Mouse (Mus musculus) left cerebral cortex, adult 18-20 months (tissue): ENCODE results near the gene Osbpl10. TPM values are rescaled to one million over a fixed set of nuclear protein-coding genes. Genes with fewer than 3 reads are reported as not detected.

Experiments used
- DNase-seq, 2 experiments: peaks; one replicate each; pipeline ENCODE4 v3.0.0; 2021 to 2022; ENCODE audit warnings: low spot score in 2 of 2, mixed read lengths in 1 of 2
- total RNA-seq, 2 experiments: library from RNA; stranded (reverse); gene quantifications; 2 replicates each; pipeline ENCODE4 v1.2.3; 2021

Osbpl10 gene
- total RNA-seq, 2 experiments from 2014 or later: 48.5 to 48.9 TPM

DNA sequence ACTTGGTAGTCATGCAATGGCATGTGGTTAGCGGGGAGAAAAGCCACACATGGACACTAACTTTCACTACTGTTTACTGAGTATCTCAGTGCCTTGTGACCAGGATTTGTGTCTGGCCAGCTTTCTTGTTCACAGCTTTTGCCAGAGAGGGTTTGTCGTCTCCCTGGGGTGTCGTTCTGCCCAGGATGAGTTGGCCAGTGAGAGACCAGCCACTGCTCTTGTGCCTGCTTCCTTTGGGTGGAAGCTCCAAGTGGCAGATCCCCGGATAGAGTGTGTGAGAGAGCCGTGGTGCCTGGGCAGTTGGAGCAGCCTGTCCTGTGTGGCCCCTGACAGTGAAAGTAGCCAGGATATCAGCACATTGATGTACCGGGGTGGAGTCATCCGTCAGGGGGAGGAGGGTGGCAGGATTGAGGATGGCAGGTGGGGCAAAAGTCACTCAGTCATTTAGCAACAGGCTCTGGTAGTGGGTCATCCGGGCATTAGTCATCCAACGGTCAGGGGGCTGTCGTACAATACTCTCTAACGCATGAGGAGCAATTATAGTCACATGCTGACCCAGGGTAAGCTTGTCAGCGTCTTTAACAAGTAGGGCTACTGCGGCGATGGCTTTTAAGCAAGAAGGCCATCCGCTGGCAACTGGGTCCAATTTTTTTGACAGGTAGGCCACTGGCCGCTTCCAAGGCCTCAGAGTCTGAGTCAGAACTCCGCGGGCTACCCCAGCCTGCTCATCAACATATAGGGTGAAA is 170.8 kb downstream of the Osbpl10 start:
- DNase-seq: no peak

DNA sequence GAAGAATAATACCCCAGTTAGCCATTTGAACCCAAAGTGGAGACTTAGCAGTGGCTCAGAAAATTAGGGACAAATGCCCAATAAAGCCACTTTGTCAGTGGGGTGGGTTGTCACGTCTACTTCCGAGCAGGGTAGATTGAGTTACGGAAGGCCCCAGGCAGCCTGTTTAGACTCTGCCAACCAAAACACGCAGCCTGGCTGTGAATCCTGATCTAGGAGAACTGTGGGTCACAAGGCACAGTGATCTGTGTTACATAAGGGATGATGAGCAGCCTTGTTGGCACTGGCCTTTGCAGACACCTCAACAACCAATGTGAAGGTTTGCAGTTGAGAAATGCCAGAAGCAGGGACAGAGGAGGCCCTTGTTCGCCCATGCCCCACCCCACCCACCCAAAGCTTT is 183.2 kb downstream of the Osbpl10 start:
- DNase-seq: peak in 1 of 2 experiments; percentile 33

DNA sequence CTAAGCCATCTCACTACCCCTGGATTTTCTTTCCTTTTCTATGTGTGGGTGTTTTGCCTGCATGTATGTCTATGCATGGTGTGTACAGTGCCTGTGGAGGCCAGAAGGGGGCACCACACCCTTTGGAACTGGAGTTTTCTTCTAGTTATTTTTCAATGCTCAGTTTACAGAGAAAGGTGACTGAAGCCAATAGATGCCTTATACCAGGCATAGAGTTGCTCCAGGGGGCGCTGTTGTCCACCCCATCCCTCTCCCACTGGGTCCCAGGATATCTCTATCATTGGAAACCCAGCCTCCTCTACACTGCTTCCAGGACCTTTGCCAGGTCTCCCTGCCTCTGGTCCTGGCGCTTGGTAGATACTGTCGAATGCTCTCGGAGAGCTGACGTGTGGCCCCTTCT is 184.7 kb downstream of the Osbpl10 start:
- peak; percentile 20 to 34 for DNase-seq

DNA sequence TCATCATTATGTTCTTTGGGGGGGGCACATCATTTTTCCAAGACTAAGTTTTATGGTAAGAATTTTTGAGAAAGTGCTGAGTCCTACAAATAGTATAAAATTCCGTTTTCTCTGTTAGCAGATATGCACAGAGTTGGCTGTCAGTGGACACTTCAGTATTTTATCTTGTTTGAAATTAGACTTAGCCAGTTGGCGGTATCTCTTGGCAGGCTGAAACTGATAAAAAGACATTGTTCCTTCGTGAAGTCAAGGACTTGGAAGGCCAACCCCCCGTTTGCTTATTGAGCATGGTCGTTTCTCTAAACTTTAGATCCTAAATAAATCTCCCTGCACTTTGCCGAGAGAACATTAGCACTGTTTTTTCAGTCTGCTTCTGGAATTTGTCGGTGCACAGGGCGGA is 185.3 kb downstream of the Osbpl10 start:
- no peak for DNase-seq

DNA sequence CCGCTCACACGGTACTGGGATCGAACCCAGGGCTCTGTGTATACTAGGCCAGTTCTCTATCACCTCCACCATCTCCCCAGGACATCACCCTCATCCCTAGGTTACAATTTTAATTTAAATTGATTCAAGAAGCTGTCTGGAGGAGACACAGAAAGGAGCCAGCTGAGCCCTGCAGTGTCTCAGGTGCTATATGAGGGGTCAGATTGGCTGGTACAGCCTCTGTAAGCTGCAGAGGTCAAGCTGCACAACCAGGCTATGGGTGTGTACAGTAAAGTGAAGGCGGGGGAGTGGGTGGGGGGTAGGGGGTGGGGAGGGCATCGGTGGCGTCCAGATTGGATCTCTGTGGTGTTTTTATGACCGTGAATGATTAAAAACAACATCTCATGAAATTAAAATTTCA is 186.0 kb downstream of the Osbpl10 start:
- DNase-seq: no peak

DNA sequence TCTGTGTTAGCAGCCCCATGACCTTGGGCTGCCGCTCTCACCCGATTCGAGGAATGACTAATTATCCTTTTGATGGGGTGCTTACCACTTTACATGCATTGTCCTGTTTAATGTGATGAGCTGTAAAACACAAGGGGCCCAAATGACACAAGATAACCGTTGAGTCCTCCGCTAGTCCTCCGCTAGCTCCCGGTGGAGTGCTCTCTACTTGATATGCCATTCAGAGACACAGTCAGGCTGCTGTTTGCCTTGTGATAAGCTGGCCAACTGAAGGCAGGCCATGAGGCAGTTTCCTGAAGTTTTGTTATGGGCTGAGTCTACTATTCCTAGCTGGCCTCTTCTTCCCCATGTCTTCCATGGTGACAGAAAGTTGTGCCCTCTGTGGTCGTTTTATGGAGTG is 187.6 kb downstream of the Osbpl10 start:
- DNase-seq: no peak

DNA sequence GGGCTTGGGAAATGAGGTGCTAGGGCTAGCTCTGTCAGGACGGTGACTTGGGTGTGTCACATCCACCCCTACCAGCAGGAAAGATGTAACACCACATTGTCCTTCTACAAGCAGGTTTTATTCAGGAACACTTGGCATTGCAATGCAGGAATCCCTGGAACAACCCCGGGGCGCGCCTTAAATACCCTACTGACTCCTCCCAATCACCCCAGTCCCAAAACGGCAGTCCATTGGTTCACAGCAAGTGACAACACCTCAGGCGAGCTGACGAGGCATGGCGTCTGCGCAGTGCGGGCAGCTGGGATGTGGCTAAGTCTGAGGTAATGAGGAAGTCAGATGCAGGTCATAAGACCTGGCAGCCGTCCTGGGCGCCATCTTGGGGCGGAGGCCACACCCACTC is 191.2 kb downstream of the Osbpl10 start:
- no peak for DNase-seq

DNA sequence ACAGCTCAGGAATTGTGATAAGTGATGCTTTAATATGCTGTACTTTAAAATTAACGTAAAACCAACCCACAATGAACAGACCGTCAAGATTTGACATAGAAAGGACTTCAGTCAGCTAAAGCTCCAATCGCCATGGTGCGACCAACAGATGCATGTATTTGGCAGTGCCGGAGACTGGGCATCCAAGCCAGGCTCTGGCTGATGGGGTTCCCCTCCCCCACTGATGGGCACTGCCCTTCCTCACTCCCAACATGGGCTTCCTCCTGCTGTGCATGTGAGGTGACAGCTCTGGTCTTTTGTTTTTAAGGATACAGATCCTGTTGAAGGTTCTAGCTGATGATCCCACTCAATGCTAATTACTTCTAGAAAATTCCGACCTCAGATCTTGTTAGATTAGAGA is 193.7 kb downstream of the Osbpl10 start:
- DNase-seq: no peak

DNA sequence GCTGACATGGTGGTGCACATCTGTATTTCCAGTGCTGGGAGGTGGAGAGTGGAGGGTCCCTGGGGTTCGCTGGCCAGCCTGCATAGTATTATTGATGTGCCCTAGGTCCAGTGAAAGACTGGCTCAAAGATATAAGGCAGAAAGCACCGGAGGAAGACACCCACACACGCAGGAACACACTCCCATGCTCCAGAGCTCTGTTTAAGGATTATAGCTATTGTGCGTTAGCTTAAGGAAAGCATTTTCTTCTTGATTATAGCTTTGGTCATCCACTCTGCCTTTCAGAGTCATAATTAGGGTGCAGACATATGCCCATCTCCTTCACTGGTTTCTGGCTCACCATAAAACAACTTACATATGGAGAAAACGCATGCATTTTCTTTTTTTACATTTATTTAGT is 200.8 kb downstream of the Osbpl10 start:
- no peak for DNase-seq

DNA sequence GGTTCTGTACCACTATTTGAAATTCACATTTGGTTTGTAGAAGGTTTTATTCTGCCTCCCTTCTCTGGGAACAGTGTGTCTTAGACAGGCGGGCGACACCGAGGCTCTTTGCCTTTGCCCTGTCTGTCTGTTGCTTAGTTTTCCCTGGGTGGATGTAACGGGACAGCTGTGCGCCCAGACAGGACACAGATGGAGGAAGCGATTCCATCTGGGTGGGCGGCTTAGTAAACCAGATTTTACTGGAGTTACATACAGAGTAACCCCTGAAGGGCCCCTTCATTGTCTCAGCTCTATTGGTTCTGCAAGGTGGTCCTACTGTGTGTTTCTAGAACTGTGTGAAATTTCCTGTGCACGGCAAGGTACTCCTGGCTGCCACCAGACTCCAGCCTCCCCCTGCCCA is 201.6 kb downstream of the Osbpl10 start:
- DNase-seq: no peak

DNA sequence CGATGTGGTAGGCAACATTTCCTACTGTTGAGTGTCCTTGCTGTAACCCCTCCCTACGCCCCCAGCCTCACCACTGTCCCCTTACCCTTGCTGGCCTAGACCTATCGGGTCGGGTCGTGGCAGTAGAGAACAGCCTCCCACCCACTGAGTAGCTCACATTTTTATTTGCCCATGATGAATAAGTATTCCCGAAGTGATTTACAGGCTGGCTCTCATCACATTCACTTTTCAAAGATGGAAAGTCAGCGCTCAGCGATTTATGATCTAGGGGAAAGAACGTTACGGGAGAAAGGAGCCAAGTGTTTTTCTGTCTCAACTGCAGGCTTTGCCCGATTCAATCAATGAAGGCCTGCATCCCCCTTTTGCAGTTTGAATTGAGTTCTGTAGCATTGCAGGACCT is 208.0 kb downstream of the Osbpl10 start:
- no peak for DNase-seq

DNA sequence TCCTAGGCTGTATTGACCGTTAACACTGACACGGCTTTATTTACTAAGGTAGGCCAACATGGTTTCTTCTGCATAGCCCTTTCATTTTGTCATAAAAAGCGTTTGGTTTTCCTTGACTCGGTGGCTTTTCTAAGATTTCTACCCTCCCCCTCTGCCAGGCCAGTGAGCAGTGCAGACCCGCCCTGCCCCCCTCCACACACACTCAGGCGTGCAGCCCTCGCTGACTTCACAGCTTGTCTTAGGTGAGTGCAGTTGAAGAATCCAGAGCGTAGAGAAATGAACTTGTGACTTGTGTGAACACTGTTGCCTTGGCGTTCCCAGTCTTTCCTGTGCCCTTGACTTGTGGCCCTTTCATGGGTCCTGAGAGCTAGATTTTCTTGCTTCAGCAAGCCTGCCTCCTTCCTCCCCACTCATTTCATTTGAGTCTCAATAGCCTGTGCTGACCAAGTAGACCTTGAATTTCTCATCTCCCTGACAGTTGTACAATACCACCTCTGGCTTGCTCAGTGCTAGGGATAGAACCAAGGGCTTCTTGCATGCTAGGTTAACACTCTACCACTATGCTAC is 212.1 kb downstream of the Osbpl10 start:
- no peak for DNase-seq

DNA sequence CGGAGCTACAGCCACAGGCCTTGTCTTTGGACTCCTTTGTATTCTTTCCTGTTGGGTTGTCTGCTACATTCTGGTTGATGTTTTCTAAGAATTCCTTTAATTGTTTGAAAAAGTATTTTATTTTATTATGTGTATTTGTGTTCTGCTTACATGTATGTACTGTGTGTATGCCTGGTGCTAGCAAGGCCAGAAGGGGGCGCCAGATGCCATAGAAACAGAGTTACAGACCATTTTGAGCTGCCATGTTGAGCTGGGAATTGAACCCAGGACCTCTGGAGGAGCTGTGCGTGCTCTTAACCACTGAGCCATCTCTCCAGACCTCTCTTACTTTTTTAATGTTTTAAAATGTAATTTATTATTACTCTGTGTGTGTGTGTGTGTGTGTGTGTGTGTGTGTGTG is 214.5 kb downstream of the Osbpl10 start:
- no peak for DNase-seq

DNA sequence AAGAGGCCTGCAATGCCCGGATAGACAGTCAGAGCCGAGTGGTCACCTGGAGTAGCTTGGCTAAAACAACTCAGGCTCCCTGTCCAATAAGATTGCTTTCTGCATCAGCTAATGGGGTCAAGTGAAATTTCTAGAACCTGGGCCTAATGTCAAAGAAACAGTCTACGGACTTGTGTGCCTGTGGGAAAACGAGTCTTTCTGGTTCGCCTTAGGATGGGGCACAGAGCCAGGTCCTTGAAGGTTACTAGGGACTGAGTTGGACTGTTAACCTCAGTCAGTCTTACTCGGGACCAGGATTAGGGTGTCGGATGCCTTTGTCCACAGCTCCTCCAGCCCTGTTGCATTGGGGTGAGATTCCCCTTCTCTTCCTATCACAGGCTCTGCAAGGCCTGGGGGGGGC is 218.7 kb downstream of the Osbpl10 start:
- no peak for DNase-seq

DNA sequence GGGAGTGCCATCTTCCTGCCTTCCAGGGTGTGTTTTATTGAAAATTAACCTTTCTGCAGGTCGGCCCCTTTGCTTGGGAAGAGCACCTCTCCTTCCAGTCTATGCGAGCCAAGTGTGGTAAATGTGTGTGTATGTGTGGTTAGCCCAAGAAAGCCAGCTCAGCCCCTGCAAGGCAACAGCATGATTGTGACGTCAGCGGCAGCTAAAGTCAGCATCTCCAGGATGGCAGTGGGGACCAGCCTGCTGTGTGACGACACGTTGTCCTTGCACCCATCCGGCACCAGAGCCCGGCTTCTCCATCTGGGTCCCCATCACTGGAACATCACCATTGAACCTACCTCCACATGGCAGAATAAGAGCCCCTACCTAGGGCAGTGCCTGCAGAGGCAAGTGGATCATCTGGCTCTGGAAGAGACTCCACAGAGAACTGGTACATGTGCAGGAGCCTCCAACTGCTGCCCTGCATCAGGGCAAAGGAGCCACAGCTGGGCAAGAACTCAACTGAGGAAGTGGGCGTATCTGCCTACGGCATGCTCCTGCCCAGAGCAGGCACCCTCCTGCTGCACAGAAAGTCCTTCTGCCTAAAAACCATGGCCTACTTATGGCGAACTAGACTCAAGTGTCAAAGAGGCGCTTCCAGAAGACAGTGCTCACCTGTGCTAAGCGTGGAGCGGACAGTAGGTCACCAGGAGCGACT is 221.9 kb downstream of the Osbpl10 start:
- peak in 1 of 2 experiments; percentile 22 for DNase-seq

DNA sequence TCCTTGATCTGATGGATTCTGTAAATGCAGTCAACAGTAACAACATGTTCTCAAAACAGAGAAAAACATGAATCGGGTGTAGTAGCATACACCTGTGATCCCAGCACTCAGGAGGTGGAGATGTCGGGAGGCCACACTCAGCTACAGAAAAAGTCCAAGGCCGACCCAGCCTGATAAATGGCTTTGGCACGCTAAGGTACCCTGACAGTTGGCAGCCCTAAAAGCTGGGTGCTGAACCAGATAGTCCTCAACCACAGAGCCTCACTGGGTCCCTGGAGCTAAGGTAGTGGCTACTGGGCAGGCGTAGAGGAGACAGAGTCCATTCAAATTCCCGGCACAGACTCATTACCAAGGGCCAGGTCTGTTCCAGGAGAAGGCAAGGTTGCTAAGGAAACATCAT is 222.9 kb downstream of the Osbpl10 start:
- no peak for DNase-seq

DNA sequence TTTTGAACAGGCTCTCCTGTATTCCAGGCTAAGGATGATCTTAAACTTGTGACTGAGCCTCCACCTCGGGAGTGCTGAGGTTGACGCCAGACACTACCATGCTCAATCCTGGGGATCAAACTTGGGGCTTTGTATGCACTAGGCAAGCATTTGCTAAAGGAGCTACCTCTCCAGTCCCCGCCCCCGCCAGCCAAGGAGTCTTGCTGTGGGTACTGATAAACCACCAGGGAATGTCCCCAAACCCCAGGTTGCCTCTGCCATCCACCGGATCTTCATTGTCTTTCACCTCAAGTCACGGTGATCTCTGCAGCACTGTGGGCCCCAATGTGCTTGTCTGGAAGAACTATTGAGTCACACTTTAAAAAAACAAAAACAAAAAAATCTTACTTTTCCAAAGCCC is 224.8 kb downstream of the Osbpl10 start:
- no peak for DNase-seq

DNA sequence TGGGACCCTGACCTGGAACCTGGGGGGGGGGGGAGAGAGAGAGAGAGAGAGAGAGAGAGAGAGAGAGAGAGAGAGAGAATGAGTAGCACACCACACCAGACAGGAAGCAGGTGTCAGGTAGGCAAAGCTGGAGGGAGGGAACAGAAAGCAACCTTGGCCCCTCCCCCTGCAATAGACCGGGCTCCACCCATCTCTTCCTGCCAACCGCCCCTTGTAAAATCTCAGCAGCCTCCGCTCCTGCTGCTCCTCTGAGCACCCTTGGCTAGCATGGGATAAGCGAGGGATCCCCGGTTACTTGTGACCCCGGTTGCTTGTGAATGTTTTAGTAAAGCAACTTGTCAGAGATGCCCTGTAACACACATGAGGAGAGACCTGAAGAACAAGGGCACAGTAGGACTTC is 227.1 kb downstream of the Osbpl10 start:
- peak in 1 of 2 experiments; percentile 21 for DNase-seq

DNA sequence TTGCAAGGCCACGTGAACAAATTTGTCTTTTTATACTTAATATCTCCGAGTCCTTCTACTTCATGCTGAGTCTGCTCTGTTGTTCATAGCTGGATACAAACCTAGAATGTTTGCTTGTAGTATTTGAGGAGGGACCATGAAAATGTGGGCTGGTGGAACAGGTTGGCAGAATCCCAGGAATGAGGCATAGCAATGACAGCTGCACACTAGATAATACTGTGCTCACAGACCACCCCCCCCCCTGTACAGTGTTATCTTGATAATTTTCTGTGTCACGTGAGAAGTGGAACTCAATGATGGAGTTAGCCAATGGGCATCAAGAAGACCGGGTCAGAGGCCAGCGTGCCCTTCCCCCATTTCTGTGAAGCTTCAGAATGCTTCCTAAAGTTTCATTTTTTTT is 227.8 kb downstream of the Osbpl10 start:
- no peak for DNase-seq

DNA sequence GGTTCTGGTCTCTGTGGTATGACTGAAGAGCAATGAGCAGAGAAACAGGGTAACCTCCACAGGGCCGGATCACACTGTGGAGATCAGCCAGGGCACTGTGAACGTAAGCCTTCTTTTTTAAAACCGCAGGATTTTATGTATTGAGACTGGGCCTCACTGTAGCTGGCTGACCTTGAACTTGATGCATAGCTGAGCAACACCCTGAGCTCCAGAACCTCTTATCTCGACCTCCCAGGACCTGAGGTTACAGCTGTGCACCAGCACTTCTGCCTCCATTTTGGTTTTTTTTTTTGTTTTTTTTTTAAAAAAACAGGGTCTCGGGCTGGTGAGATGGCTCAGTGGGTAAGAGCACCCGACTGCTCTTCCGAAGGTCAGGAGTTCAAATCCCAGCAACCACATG is 231.4 kb downstream of the Osbpl10 start:
- no peak for DNase-seq

DNA sequence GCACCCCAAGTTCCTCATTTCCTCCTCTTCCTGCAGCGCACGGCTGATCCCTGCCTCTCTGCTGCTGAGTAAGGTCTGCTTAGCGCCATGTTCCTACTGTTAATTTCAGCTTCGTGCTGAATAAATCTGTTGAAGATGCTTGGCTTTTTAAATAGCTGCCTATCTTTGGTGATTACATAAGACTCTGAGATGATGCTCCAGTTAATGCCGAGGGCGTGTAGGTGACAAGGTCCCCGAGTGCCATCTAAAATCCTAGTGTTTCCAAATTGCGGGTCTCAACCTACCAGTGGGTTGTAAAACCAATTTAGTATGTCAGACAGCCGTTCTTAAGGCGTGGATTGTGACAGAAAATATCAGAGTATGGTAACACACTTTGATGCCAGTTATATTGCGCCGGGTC is 232.2 kb downstream of the Osbpl10 start:
- no peak for DNase-seq

DNA sequence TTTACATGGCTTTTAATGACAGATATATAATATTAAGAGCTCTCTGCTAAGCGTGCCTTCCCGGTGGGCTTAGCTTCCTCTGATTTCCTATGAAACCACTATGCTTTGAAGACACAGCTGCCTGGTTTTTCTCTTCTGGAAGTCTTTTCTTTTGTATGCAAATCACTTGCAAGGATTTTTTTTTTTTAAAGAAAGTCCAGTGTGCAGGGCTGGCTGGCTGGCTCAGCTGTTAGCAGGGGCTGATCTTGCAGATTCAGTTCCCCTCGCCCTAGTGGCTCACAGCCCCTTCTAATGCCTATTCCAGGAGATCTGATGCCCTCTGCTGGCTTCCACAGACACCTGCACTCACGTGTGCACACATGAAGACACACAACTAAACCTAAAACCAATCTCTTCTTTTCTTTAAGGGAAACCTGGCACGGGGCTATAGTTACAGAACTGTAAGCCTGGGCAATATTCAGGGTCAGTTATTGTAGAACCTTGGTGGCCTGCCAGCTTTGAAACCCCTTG is 235.4 kb downstream of the Osbpl10 start:
- DNase-seq: no peak
